Mouse (Mus musculus) erythroid progenitor cell, adult 5-6 weeks (primary cell): ENCODE measurements at regions not wholly inside any gene's neighbourhood (a gene's known extent, or its start where the extent isn't known, plus 50 kb on each side); places are given as distances from the start of the nearest gene placed in this dataset.

ENCODE experiments used
- ATAC-seq: replicated peaks from 2 replicates; pipeline ENCODE4 v1.8.0; 2016; ENCODE audit warnings: moderate number of reproducible peaks, mild to moderate bottlenecking, moderate TSS enrichment, inconsistent platforms; ENCODE audit not compliant: poor library complexity, low FRiP score, severe bottlenecking

DNA sequence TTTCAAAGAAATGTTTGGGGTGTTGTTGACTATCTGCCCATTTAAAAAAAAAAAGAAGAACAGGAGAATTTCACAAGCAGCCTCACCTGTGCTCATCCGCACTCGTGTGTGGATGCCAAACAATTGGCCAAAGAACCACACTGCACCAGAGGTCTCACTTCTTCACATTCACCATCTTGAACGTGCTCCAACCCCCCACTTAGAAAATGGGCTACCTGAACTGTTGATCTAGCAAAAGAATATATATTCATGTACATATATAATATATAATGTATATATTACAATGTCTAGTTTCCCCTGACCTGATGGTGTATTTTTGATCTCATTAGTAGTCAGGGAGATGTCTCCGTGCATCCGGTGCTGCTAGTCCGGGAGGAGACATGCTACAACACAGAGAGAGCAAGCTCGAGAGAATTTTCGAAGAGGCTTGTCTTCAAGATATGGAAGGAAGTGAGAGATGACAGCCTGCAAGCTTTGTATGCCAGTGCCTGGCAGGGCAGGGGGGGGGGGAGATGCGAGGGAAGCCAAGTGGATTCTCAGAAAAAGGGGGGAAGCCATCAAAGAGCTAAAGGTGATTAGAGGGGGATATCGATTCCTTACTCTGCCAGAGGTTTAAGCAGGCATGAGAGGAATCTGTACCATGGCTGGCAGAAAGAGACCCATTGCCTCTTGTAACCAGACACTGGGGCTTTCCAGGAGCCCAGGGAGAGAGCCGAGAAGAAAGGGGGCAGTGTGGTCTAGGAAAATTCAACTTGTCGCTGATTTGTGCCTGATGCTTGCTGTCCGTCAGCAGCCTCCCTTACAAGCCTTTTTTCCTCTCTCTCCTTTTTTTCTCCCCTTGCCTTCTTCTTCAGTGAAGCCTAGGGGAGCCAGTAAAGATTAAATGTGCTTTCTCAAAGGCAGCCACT lies 417.9 kb upstream of the Ubash3b start:
- ATAC-seq, result no peak

DNA sequence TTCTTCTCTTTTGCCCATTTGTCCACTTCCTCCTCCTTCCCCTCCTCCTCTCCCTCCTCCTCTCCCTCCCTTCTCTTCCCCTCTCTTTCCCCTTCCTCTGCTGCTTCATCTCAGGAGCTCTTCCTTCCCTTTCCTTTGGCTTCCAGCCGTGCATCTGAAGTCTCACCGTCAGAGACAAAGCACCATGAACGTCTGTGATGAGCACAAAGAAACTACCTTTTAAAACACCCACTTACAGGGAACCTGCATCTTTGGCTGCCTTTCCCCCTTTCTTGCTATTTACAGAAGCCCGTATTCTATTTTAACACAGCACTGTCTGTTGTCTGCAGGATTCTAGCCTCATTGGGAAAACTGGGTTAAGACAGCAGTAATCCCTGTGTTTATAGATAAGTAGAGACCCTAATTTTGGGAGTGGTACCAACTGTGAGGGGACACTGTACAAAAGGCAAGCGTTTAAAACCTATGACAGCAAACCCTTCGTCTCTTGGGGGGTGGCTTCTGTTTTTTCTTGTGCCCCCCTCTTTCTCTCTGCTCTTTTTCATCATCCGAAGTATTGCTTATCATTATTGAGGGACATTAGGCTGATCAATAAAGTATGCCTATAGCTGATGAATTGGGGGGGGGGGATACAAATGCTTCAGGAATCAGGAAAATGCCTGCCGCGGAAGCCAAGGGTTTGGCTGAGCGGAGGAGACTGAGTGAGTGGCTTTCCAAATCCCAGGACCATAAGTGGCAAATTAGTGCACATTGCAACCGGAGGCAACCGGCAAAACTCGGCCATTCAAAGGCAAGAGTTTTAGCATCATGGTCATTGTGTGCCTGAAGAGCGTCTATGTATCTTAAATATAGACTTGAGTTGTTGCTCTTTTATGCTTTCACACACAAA lies 417.0 kb upstream of the Ubash3b start:
- no peak for ATAC-seq

DNA sequence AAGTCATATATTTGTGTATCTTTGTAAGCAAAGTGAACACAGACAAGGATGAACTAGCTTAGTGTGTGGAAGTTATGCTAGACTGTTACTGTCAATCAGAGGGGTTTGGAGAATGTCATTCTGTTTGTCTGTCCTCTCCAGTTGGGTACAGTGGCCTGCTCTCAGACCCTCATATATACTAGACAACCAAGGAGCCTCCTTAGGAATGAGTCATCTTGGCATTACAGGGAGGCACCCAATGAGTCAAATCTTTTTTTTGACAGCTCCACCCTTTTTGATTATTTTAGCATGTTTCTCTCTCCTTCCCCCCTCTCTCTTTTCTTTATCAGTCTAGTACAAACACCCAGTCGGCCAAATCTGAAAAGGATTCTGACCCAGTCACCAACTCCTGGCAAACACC lies 416.3 kb upstream of the Ubash3b start:
- no peak for ATAC-seq

DNA sequence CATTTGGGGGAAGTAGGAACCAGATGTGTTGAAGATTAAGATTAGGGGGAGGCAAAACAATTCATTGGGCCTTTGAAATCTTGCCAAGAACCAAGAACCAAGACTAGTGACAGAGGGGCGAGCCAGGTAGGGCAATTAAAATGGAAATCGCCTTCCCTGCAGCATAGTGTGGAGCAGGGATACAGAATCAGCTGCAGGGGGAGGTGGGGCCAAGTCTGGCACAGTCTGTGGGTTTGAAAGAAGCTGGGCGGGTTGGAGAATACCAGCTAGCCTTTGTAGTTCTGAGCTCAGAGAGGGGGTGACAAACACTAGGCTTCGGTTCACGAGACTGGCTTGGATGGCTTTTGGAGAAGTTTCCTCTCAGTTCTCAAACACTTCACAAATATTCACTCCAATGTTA lies 414.3 kb upstream of the Ubash3b start:
- no peak for ATAC-seq

DNA sequence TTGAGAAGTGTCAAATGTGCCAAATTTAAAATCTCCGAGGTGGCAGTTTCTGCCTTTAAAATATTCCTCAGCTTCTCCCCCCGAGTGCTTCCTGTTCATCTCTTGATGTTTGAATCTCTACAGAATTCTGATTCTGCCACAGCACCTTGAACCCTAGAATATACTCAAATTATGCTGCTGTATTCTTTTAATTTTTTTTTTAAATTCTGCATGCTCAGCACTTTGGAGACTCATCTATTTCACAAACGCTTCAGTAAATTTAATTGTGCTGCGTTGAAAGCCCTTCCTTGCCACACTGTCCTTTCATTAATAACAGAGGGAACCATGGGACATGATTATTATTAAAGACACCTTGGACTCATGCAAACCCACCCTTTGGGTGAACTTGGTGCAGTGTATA lies 408.8 kb upstream of the Ubash3b start:
- no peak for ATAC-seq

DNA sequence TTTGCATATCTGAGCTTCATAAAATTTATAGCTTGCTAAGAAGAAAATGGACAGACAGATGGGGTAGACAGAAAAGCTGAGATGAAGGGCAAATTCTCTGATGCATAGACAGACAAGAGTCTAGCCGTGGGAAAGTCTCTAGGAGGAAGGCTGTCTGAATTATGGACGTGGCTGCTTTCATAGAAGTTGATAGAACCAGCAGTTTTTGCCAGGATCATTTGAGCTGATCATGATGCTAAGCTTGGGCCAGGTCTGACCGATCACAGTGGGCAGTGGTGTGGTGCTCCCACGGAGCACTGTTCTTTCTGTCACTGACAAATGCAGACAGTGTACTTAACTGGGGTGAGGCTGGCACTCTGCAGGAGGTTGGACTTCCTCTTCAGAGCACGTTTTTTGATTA lies 405.0 kb upstream of the Ubash3b start:
- ATAC-seq, result no peak

DNA sequence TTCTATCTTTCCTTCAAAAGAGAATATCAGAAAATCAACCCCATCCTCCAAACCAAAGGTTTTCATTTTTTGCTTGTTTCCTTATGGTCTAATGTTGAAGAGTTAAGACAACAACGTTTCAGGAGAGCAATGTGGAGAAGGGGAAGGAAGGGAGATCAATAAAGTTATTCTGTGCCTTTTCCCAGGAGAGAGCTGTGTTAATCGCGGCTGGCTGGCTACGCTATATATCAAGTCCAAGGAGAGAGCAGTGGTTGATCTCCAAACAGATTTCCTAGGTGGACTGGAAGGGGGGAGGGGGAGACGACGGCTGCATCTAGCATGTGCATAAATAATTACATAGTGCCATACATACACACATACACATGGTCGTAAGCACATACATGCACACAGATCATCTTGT lies 404.3 kb upstream of the Ubash3b start:
- no peak for ATAC-seq

DNA sequence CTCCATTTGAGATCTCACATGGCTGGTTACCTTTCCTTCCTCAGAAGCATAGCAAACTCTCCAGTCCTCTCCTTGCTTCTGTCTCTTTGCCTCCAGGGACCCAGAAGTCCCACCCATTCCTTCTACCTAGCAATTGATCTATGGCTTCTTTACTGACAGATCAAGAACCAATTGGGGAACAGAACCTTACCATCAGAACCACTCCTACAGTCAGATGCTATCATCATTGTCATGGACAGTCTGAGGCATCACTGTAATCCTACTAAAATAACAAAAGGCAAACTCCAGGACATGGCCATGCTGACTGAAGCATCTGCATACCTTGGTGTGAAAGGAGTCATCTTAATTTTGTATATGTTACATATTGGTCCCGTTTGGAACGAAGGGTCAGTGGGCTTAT lies 401.9 kb upstream of the Ubash3b start:
- ATAC-seq, result no peak

DNA sequence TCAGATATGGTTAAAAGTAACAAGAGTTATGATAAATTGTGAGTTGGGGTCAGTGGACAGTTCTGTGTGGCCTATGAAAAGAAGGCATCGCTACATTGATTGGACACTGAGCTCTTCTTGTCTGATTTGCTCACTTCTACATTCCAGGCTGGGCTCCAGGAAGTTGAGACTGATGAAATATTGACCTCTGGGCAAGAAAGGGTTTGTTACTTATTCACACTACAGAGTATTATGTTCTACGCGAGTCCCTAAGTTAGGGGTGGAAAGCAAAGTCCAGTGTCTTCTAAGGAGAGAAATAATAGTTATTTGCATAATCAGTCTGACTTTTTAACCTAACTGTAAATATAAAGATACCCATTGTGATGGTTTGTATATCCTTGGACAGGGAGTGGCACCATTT lies 397.0 kb upstream of the Ubash3b start:
- no peak for ATAC-seq

DNA sequence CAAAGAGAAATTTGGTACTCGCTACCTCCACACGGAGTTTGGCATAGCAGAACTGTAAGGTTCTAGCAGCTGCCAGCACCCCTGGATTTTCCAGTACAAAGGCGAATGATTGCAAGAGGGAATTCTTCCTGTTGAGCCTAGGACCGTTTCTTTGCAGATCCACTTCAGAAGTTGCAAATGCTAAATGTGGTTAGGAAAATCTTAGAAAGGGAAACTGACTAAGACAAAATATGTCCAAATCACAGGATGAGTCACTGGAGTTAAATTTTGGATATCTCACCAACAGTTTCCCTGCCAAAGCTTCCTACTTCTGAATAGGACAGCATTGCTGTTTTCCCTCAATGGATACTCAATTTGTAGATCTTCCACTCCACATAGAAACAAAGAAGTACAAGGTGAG lies 395.4 kb upstream of the Ubash3b start:
- ATAC-seq, result no peak

DNA sequence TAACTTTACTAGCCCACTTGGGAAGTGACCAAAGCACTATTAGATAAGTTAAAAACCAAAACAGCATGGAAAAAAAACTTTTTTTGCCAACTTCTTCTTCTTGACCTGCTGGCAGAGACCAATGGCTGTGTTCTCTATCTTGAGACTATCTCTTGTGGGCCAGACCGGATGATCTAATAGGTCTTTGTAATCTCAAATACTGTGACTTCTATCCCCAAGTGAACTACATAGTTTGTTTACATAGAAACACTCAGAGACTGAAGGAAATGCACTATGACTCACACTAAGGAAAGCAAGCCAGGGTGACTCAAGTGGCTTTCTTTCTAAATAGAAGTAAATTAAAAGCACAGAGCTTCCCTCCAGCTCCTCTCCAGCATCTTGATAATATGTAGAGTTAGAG lies 384.3 kb upstream of the Ubash3b start:
- ATAC-seq, result no peak

DNA sequence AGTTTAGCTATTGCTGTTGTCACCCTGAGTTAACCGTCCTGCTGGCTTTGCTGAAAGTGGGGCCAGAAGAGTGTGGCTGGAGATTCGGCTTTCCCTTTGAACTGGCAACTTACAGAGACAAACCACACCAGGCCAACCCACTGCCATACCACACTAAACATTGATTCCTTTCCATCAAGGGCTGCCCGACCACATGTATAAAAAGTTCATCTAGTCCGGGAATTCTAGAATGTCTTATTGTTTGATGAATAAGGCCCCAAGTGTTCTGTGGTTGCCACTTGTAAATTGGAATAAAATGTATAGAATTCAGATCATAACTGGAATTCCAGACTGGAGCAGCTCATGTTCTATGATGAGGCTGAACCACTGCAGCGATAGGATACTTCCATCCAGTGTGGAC lies 381.0 kb upstream of the Ubash3b start:
- ATAC-seq, result no peak

DNA sequence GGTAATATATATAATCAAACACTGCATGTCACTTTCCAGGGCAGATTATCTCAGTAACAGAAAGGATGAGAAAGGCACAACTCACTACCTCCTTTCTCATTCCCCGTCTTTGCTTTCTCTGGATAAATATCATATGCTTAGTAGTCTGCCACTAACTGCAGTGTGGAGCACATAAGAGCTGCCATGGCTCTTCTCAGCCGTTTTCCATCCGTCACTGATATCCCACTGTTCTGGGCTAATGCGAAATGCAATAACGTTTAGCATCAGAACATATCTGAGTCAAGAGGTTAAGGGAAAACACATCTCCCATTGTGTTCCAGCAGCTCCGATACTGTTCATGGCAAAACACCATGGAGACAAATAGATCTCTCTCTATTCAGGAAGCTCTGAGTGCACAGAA lies 379.8 kb upstream of the Ubash3b start:
- no peak for ATAC-seq

DNA sequence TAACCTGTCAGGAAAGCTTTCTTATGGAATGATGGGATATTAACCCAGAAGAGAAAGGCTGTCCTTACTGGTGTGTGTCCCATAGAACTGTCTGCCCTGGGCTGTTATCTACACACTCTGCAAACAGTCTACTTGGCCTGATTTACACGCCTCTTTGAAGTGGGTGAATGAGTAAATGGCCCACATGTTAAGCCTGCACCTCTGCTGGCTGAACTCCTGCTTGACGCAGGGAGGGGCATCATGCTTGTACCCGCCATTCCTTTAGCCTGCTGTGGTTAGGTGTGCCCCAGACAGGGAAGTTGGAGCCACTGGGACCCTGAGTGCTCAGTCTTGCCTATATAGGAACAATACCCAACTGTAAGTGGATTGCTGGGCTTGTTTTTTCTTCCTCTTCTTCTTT lies 371.3 kb upstream of the Ubash3b start:
- no peak for ATAC-seq

DNA sequence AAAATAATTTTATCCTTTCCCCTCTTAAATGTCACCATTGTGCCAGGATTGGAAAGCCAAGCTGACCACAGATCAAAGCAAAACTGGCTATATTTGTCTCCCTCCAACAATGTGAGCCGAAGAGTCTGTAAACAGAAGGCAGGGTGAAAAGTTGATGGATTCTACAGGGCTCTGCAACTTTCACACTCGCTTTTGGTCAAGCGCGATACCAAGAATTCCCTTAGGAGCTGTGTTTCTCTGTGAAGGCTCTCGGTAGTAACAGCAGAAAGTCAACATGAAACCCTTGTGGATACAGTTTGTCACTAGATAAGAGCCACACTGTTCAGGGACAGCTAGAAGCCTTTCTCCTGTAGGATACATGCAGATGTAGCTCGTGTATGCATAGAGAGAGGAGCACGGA lies 370.8 kb upstream of the Ubash3b start:
- ATAC-seq, result no peak

DNA sequence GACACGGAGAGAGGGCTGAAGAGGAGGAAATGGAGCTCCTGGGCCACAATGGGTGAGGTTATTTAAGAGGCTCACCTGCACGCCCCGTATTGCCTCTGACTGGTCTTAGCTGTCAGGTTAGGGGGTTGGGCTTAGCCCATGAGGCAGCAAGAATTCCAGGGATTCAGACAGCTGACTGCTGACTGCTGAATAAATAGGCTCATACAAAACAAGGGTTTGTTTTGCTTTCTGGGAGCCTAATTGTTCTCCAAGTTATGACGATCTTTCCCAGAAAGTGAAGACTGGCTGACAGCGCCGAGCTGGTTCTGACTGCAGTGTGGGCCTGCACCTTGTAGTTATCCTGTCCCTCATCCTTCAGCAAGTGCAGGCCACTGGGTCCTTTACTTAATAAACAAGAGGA lies 370.1 kb upstream of the Ubash3b start:
- no peak for ATAC-seq

DNA sequence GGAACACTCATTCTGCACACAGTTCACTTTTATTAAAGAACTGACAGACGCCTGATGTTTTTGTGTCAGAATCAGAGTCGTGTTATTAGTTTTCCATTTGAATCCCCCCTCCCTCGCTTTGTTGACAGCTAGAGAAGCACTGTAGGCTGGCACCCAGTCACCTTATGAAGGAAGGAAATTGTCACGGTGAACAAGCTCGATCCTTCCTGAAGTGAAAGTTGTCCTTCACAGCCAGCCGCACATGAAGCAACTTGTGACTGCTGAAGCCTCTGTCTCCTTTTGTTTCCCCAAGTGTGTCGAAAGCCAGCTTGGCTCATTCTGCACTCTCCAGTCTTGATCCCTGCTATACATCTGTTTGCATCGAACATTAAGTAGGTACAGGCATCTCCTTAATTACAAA lies 364.6 kb upstream of the Ubash3b start:
- no peak for ATAC-seq

DNA sequence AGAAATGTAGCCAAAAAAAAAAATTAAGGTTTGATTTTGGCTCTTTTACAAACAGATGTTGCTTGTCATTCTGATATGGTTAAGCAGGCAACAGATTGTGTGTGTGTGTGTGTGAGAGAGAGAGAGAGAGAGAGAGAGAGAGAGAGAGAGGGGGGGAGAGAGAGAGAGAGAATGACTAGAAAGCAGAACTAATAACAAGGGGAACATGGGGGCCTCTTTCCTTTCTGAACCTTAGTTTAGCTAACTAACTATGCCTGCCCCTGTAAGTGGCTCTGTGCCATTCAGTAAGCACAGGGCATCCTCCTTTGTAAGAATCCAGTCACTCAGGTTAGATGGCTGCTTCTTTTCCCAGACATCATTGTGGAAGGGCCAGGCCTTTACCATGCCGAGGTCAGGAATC lies 364.0 kb upstream of the Ubash3b start:
- no peak for ATAC-seq

DNA sequence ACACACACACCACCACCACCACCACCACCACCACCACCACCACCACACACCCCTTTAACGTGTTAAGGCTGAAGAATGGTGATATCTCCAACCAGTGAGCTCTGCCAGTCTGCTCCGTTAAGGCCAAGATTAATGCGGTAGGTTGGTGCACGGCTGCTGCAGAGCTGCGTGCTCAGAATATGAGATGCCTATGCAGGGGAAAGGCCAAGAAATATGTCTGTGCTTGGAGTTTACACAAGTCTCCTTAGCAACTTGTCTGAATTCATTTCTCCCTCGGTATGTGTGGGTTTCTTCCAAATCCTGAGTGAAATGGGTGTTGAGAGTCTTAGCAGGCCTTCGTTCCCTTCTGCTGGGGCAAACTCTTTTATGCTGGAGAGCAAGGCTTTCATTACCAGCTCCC lies 363.1 kb upstream of the Ubash3b start:
- no peak for ATAC-seq

DNA sequence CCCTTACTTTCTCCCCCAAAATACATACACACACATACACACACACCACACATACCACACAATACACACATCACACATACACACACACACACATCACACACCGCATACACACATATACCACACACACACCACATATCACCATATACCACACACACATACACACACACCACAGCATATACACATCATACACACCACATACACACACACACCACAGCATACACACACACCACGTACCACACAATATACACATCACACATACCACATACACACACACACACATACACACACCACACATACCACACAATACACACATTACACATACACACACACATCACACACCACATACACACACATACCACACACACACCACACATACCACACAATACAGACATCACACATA lies 362.5 kb upstream of the Ubash3b start:
- ATAC-seq, result no peak

DNA sequence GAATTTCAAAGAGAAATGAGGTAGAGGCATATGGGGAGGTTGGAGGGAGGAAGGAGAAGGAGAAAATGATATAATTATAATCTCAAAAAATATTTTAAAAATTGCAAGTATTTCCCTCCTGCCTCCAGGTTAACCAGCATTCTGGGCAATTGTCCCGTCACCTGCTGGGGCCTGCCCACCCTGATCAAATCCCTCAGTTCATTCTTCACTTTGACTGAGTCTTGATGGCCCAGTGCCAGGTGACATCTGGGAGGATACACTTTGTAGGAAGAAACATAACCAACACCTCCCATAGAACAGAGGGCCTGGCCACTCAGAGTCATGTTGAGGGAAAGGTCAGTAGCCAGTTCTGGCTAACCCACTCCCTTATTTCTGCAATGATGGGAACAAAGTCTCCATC lies 360.8 kb upstream of the Ubash3b start:
- ATAC-seq, result no peak
